Mouse (Mus musculus): ENCODE data around the gene Tnr. TPM values are rescaled to one million over a fixed set of nuclear protein-coding genes. Genes with fewer than 3 reads are reported as not detected.

Tnr gene
- polyA plus RNA-seq, 1 experiment from 2014 or later = 0.49 TPM

DNA sequence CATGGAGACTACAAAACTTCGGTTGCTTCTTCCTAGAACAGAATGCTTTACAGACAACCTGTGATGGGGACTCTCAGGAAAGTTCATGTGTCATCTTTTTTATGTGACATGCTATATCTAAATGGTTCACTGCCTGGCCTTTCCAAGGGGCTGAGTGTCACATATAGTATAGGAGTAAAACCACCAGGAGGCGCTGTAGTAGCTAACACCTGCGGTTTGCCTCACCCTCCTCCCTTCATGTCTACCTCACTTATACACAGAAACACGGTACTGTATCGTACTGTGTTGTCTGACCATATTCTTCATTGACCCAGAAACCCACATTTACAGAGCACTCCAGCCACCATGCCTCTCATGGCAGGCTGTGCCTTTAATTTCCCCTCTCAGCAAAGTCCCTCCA is 387.4 kb downstream of the Tnr start:
- no peak for ATAC-seq (ENCODE audit: low FRiP score)
- Histone ChIP-seq H3K4me3 (ENCODE audit: low read depth, low read length) (no peak overlapping the region), H3K4me1 (replicated peaks; ENCODE audit: control insufficient read depth, insufficient read depth, low read length) (no peaks in the 10 kb centered on the region), H3K9me3 (ENCODE audit: control insufficient read depth, low read length) (no peaks in the 10 kb centered on the region), H3K27ac (ENCODE audit: low read depth, low read length) (no peak overlapping the region), H3K4me2 (replicated peaks; ENCODE audit: low read depth, low read length) (no peak overlapping the region), H3K27me3 (ENCODE audit: control insufficient read depth, insufficient read depth, low read length) (no peaks in the 10 kb centered on the region), H3K36me3 (ENCODE audit: control insufficient read depth, insufficient read depth, low read length) (no peaks in the 10 kb centered on the region), H3K9ac (ENCODE audit: low read depth, low read length) (no peak overlapping the region)
- WGBS = 41% methylated on average over 5 of the region's 5 CpGs
- peak; percentile 37 for DNase-seq (ENCODE audit: low spot score)

DNA sequence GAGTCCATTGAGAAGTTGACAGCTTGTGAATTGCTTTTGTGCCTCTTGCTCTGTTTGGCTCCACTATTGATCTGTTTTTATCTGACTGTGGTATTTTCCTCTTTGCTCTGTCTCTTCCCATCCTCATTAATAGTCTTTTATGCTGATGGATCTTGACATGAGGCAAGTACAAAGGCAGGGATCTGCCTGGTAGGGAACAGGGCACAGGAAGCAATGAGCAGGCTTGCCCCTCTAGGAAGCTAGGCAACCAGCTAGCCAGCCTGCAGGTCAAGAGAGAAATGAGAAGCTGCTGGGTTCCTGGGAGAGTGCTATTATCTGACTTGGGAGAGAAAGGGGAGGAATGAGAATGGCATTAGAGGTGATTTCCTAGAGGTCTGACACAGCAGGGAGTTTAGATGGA is 391.2 kb downstream of the Tnr start:
- ATAC-seq (ENCODE audit: low FRiP score) = peak; percentile 73
- no peaks in the 10 kb centered on the region for H3K27me3 ChIP-seq (ENCODE audit: control insufficient read depth, insufficient read depth, low read length)
- H3K27ac ChIP-seq (ENCODE audit: low read depth, low read length) = 0 out of 2 replicates have a peak overlapping the region, but pooled peaks have one; percentile 12
- no peak overlapping the region for H3K4me3 ChIP-seq (ENCODE audit: low read depth, low read length)
- H3K36me3 ChIP-seq (ENCODE audit: control insufficient read depth, insufficient read depth, low read length) = no peaks in the 10 kb centered on the region
- H3K4me2 ChIP-seq (replicated peaks; ENCODE audit: low read depth, low read length) = no peak overlapping the region
- H3K9ac ChIP-seq (ENCODE audit: low read depth, low read length) = no peak overlapping the region
- H3K4me1 ChIP-seq (replicated peaks; ENCODE audit: control insufficient read depth, insufficient read depth, low read length) = no peaks in the 10 kb centered on the region
- no peaks in the 10 kb centered on the region for H3K9me3 ChIP-seq (ENCODE audit: control insufficient read depth, low read length)
- DNase-seq (ENCODE audit: low spot score) = peak; percentile 7

DNA sequence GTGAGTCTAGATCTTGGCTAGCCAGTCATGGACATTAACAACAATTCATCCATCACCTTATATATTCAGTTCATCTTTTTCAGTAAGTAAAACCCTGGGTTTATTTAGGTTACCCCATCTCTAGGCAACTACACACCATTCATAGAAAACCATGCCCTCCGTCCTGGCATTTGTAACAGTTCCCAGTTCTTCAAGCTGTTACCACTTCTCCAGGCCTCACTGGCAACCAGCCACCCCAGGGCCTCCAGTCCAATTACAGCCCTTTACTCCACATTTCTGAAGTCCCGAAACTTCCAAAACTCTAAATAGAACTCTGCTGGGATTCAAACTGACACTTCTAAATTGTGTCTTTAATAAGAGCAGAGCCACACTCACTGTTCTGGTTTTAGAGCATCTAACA is 397.0 kb downstream of the Tnr start:
- H3K9me3 ChIP-seq (ENCODE audit: control insufficient read depth, low read length) = no peaks in the 10 kb centered on the region
- H3K27me3 ChIP-seq (ENCODE audit: control insufficient read depth, insufficient read depth, low read length) = no peaks in the 10 kb centered on the region
- no peak overlapping the region for H3K4me2 ChIP-seq (replicated peaks; ENCODE audit: low read depth, low read length)
- H3K4me3 ChIP-seq (ENCODE audit: low read depth, low read length) = no peak overlapping the region
- ATAC-seq (ENCODE audit: low FRiP score) (no peak), DNase-seq (ENCODE audit: low spot score) (no peak)
- H3K27ac ChIP-seq (ENCODE audit: low read depth, low read length) = no peak overlapping the region
- 89% methylated on average over 2 of the region's 2 CpGs for WGBS
- no peaks in the 10 kb centered on the region for H3K4me1 ChIP-seq (replicated peaks; ENCODE audit: control insufficient read depth, insufficient read depth, low read length)
- H3K9ac ChIP-seq (ENCODE audit: low read depth, low read length) = no peak overlapping the region
- no peaks in the 10 kb centered on the region for H3K36me3 ChIP-seq (ENCODE audit: control insufficient read depth, insufficient read depth, low read length)

DNA sequence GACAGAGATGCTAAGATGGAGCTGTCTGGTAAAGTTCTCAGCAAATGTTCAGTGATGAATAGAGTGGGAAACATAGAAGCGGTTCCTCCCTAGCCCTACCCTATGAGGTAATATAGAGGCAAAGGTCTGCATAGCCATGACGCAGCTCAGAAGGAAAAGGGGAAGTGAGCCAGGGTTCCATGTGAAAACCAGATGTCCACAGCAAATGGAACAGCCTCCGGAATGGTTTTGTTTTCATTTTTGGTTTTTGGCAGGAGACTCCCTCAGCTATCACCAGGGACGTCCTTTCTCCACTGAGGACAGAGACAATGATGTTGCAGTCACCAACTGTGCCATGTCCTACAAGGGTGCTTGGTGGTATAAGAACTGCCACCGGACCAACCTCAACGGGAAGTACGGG is 399.4 kb downstream of the Tnr start:
- no peak overlapping the region for H3K4me2 ChIP-seq (replicated peaks; ENCODE audit: low read depth, low read length)
- DNase-seq (ENCODE audit: low spot score) = no peak
- 89% methylated on average over 7 of the region's 7 CpGs for WGBS
- H3K27ac ChIP-seq (ENCODE audit: low read depth, low read length) = no peak overlapping the region
- no peak overlapping the region for H3K4me3 ChIP-seq (ENCODE audit: low read depth, low read length)
- H3K4me1 ChIP-seq (replicated peaks; ENCODE audit: control insufficient read depth, insufficient read depth, low read length) = no peaks in the 10 kb centered on the region
- H3K27me3 ChIP-seq (ENCODE audit: control insufficient read depth, insufficient read depth, low read length) = no peaks in the 10 kb centered on the region
- H3K9ac ChIP-seq (ENCODE audit: low read depth, low read length) = no peak overlapping the region
- no peaks in the 10 kb centered on the region for H3K9me3 ChIP-seq (ENCODE audit: control insufficient read depth, low read length)
- no peak for ATAC-seq (ENCODE audit: low FRiP score)
- H3K36me3 ChIP-seq (ENCODE audit: control insufficient read depth, insufficient read depth, low read length) = no peaks in the 10 kb centered on the region

DNA sequence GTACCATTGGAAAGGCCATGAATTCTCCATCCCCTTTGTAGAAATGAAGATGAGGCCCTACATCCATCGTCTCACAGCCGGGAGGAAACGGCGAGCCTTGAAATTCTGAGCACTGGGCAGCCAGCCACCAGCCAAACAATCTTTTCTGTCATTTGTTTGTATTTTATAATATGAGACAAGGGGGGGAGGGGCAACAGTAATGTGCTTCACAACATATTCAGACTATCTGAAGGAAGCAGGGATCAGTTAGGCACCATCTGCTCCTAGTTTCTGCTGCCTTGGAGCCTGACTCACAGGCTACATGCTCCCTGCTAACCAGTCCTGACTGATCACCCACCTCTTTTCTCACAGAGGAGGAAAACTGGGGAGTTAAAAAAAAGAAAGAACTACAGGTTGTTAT is 400.5 kb downstream of the Tnr start:
- DNase-seq (ENCODE audit: low spot score) = no peak
- no peak overlapping the region for H3K4me2 ChIP-seq (replicated peaks; ENCODE audit: low read depth, low read length)

DNA sequence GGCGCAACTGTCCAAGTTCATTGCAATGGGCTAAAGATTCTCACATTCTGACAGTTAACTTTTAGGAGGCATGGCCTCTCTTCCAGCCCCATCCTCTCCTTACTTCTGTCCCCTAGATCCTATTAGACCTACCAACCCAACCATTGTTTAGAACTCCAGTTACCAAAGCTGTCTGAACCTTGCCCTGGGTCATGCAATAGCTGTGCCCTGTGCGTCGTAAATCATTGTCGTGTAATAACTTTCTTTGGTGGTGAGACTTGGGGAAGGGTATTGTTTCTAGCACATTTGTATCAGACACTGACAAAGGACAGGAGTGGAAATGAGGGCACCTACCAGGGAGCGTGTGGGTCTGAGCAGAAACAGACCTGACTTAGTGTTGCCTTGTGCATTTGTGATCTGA is 401.1 kb downstream of the Tnr start:
- no peaks in the 10 kb centered on the region for H3K36me3 ChIP-seq (ENCODE audit: control insufficient read depth, insufficient read depth, low read length)
- no peak overlapping the region for H3K4me2 ChIP-seq (replicated peaks; ENCODE audit: low read depth, low read length)
- H3K27ac ChIP-seq (ENCODE audit: low read depth, low read length) = no peak overlapping the region
- ATAC-seq (ENCODE audit: low FRiP score) (no peak), DNase-seq (ENCODE audit: low spot score) (no peak)
- no peak overlapping the region for H3K4me3 ChIP-seq (ENCODE audit: low read depth, low read length)
- H3K9ac ChIP-seq (ENCODE audit: low read depth, low read length) = no peak overlapping the region
- whole genome bisulfite sequencing = 85% methylated on average over 5 of the region's 5 CpGs
- H3K9me3 ChIP-seq (ENCODE audit: control insufficient read depth, low read length) = no peaks in the 10 kb centered on the region
- no peaks in the 10 kb centered on the region for H3K4me1 ChIP-seq (replicated peaks; ENCODE audit: control insufficient read depth, insufficient read depth, low read length)
- no peaks in the 10 kb centered on the region for H3K27me3 ChIP-seq (ENCODE audit: control insufficient read depth, insufficient read depth, low read length)

More for the DNA sequence above, 400.5 kb downstream of the Tnr start:
- Histone ChIP-seq H3K4me3 (ENCODE audit: low read depth, low read length) (no peak overlapping the region), H3K27ac (ENCODE audit: low read depth, low read length) (no peak overlapping the region), H3K9ac (ENCODE audit: low read depth, low read length) (no peak overlapping the region), H3K9me3 (ENCODE audit: control insufficient read depth, low read length) (no peaks in the 10 kb centered on the region), H3K27me3 (ENCODE audit: control insufficient read depth, insufficient read depth, low read length) (no peaks in the 10 kb centered on the region), H3K36me3 (ENCODE audit: control insufficient read depth, insufficient read depth, low read length) (no peaks in the 10 kb centered on the region), H3K4me1 (replicated peaks; ENCODE audit: control insufficient read depth, insufficient read depth, low read length) (no peaks in the 10 kb centered on the region)
- no peak for ATAC-seq (ENCODE audit: low FRiP score)
- WGBS = 91% methylated on average over 4 of the region's 4 CpGs

DNA sequence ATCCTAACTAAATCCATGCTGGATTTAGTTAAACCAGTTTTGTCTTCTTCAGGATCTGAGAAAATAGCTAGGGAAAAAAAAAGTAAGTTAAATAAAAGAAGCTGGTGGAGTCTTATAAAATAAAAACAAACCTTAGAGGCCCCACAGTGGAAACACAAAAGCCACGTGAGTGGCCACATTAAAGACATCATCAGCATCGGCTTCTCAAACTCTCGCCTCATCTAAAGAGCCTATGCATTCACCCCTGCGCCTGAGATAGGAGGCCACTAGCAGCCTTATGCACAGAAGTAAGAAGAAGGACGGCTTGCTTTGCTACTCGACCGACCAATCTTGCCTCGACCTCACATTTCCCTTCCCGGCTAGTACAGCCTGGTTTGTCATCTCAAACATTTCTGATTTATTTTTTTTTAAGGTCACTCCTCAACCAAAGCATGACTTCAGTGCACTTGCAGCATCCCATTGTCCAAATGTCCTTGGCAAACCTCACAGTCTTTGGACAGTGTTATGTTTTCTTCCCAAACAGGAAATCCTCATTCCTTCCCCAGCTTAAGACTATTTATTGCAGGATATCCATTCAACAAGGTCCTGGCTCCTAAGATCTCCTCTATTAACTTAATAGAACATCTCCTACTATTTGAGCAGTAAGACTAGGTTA is 405.2 kb downstream of the Tnr start:
- Histone ChIP-seq H3K4me1 (replicated peaks; ENCODE audit: control insufficient read depth, insufficient read depth, low read length) (no peaks in the 10 kb centered on the region), H3K4me3 (ENCODE audit: low read depth, low read length) (no peak overlapping the region), H3K27me3 (ENCODE audit: control insufficient read depth, insufficient read depth, low read length) (no peaks in the 10 kb centered on the region), H3K4me2 (replicated peaks; ENCODE audit: low read depth, low read length) (no peak overlapping the region), H3K36me3 (ENCODE audit: control insufficient read depth, insufficient read depth, low read length) (no peaks in the 10 kb centered on the region), H3K27ac (ENCODE audit: low read depth, low read length) (no peak overlapping the region), H3K9me3 (ENCODE audit: control insufficient read depth, low read length) (no peaks in the 10 kb centered on the region), H3K9ac (ENCODE audit: low read depth, low read length) (no peak overlapping the region)
- WGBS = 87% methylated on average over 9 of the region's 9 CpGs
- no peak for ATAC-seq (ENCODE audit: low FRiP score)
- no peak for DNase-seq (ENCODE audit: low spot score)

DNA sequence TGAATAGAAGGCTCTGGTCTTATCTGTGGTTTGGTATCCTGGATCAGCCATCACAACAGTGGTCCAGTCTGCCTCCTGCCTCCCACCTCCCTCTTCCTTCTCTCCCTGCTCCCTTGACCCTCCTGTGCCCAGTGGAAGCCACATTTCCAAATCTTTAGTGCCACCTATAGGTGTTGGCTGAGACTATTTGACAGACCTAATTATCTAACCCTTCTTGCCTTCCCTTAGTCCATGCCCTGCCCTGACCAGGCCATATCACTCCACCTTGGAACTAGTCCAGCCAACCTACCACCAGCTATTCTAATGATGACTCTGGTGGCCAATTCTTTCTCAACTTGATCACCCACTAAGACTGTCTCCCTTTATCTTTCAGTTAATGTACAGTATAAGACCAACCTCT is 408.5 kb downstream of the Tnr start:
- ATAC-seq (ENCODE audit: low FRiP score) = no peak

GRCm38 (mm10) chr1:159932598-159932997 is 409.0 kb downstream of the Tnr start:
- no peak overlapping the region for H3K4me2 ChIP-seq (replicated peaks; ENCODE audit: low read depth, low read length)
- ATAC-seq (ENCODE audit: low FRiP score) (no peak), DNase-seq (ENCODE audit: low spot score) (no peak)
- H3K27me3 ChIP-seq (ENCODE audit: control insufficient read depth, insufficient read depth, low read length) = no peaks in the 10 kb centered on the region
- H3K9ac ChIP-seq (ENCODE audit: low read depth, low read length) = no peak overlapping the region
- H3K27ac ChIP-seq (ENCODE audit: low read depth, low read length) = no peak overlapping the region
- WGBS = 70% methylated on average over 2 of the region's 2 CpGs
- H3K4me1 ChIP-seq (replicated peaks; ENCODE audit: control insufficient read depth, insufficient read depth, low read length) = no peaks in the 10 kb centered on the region
- no peaks in the 10 kb centered on the region for H3K9me3 ChIP-seq (ENCODE audit: control insufficient read depth, low read length)
- H3K4me3 ChIP-seq (ENCODE audit: low read depth, low read length) = no peak overlapping the region
- no peaks in the 10 kb centered on the region for H3K36me3 ChIP-seq (ENCODE audit: control insufficient read depth, insufficient read depth, low read length)

More for the DNA sequence above, 408.5 kb downstream of the Tnr start:
- no peak overlapping the region for H3K27ac ChIP-seq (ENCODE audit: low read depth, low read length)
- H3K36me3 ChIP-seq (ENCODE audit: control insufficient read depth, insufficient read depth, low read length) = no peaks in the 10 kb centered on the region
- H3K4me2 ChIP-seq (replicated peaks; ENCODE audit: low read depth, low read length) = no peak overlapping the region
- H3K9me3 ChIP-seq (ENCODE audit: control insufficient read depth, low read length) = no peaks in the 10 kb centered on the region
- H3K27me3 ChIP-seq (ENCODE audit: control insufficient read depth, insufficient read depth, low read length) = no peaks in the 10 kb centered on the region
- H3K4me1 ChIP-seq (replicated peaks; ENCODE audit: control insufficient read depth, insufficient read depth, low read length) = no peaks in the 10 kb centered on the region
- no peak overlapping the region for H3K9ac ChIP-seq (ENCODE audit: low read depth, low read length)
- no peak overlapping the region for H3K4me3 ChIP-seq (ENCODE audit: low read depth, low read length)
- DNase-seq (ENCODE audit: low spot score) = no peak
